Mouse (Mus musculus): ENCODE measurements around the gene Mkrn2.

Gene Mkrn2

DNA sequence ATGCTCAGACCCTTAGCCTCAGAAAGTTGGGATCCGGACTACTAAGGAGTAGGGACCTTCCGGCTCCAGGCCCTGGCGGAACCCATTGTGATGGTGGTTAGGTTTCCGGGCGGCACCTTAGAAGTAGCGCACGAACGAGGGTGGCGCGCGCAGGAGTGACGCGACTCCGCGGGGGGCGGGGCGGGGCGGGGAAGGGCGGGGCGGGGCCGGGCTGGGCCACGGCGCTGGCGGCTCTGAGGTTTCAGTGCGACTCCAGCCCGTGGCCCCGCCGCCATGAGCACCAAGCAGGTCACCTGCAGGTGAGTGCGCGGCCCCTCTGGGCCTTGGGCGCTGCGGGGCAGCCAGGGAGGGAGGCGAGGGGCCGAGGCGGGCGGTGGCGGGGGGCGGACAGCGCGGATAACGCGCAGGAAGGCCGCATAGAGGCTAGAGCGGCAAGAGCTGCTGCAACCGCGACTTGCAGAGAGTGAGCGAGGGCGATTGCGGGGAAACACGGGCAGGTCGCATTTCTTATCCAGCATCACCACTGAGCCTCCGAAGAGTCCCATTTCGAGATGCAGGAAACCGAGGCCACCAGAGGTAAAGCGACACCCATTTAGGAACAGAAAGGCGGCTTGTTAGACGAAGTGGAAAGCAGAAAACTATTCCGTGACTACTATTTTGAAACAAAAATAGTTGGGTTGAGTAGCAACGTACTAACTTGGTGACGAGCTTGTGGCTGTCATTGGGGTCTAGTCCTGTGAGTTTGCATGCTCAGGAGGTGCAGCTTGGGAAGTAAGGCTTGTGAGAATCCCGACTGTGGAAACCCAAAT is at the start of gene Mkrn2:
Mkrn2 (plus strand) TSS at position 188 of the 809 bp plus-strand sequence.
- peak; percentile 64 to 74 for DNase-seq (ENCODE audit: low spot score in 2 of 2)

DNA sequence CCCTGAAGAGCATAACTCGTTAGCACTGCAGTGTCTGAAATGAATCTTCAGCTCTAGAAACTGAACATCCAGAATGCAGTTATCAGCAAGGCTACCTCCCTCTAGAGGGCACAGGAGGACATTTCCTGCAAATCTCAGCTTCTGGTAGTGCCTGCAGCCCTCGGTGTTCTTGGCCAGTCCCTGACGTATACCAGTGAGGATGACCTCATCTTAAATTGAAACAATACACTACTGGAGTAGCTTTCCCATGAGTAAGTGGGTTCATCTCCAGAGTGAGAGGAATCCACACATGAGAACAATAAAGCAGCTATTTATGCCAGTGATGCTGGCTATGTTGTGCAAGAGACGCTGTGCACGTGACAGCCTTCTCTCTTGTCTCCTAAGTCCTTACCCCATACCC is 46.2 kb upstream of the Mkrn2 start:
- no peak for DNase-seq (ENCODE audit: low spot score in 2 of 2)

GRCm38 (mm10) chr6:115558176-115558575 is 43.5 kb upstream of the Mkrn2 start:
- DNase-seq (ENCODE audit: low spot score in 2 of 2) = no peak

DNA sequence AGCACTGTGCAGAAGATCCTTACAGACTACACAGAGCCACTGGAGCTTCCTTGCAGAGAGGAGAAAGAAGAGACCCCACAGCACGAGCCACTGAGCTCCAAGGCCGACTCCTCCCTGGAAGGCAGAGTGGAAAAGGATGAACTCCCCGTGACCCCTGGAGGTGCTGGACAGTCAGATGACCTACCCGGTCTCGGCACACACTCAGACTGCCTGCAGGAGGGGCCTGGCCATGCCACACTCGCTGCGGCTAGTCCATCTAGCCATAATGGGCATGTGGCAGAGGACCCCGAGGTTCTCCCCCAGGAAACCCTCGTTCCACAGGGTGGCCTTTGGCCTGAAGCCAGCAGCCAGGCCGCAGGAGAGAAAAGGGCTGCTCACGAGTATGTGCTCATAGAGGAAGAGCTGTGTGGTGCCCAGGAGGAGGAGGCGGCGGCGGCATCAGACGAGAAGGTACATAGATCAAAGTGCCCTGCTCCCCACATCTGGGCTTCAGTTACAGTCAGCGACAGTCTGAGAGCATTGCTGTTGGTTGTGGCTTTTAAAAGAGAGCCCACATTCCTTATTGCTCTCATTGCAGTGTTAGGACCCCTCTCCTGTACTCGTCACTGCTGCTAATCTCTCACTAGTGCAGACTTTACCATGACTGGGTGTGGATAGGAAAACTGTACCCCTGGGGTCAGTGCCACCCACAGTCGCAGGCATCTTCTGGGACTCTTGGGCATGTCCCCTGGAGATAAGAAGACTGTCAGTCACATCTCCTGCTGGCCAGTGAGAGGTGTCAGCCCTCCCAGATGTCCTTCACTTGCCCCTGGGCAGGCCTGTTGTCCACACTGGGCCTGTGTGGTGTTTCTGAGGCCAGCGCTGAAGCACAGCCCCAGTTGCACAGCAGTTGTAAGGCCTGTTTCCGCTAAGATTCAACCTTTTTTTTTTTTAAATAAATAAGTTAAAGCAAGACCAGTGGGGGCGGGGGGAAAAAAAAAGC is 41.8 kb upstream of the Mkrn2 start:
- no peak for DNase-seq (ENCODE audit: low spot score in 2 of 2)

GRCm38 (mm10) chr6:115565479-115566045 is 36.1 kb upstream of the Mkrn2 start:
- no peak for DNase-seq (ENCODE audit: low spot score in 2 of 2)

- no peak for DNase-seq (ENCODE audit: low spot score in 2 of 2)
These were observed 27.5 kb upstream of the Mkrn2 start for GRCm38 (mm10) chr6:115574171-115574570.

DNA sequence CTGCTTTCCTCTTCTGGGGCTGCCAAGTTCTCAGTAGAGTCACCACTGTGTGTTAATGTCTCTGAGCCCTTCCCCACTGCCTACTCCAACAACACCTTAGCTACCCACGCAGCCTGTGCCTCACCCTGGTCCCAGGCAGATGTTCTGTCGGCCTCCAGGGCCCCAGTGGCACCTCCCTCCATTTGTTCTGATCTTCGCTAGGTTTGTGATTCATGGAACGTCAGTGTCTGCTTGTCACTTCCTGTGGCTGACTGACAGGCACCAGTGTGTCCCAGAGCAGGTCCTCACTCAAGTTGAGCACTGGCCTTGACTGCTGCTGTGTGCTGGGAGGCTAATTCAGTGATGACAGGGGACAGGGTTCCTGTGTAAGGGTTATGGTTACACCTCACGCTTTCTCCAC is 24.3 kb upstream of the Mkrn2 start:
- DNase-seq (ENCODE audit: low spot score in 2 of 2) = no peak

GRCm38 (mm10) chr6:115577941-115578340 is 23.8 kb upstream of the Mkrn2 start:
- DNase-seq (ENCODE audit: low spot score in 2 of 2) = no peak

DNA sequence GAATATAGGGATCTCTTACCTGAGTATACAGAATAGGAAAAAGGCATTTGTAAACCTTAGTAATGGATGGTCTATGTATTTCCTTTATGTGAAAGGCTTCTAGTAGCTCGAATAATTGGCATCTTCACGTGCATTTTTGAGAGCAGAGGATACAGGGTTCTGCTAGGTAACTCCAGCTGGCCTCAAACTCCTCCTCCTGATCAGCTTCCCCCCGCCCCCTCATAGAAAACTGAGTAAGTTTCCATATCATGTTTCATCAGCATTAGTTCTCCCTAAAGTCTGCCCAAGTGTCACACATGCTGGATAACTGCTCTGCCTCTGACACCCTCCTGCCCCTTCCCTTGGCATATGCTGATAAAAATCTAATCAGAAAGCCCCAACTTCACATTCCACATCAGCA is 20.9 kb upstream of the Mkrn2 start:
- DNase-seq (ENCODE audit: low spot score in 2 of 2) = no peak

GRCm38 (mm10) chr6:115582328-115583115 is 19.2 kb upstream of the Mkrn2 start:
- DNase-seq (ENCODE audit: low spot score in 2 of 2) = no peak

- DNase-seq (ENCODE audit: low spot score in 2 of 2) = no peak
These were observed 18.1 kb upstream of the Mkrn2 start for GRCm38 (mm10) chr6:115583430-115584125.

DNA sequence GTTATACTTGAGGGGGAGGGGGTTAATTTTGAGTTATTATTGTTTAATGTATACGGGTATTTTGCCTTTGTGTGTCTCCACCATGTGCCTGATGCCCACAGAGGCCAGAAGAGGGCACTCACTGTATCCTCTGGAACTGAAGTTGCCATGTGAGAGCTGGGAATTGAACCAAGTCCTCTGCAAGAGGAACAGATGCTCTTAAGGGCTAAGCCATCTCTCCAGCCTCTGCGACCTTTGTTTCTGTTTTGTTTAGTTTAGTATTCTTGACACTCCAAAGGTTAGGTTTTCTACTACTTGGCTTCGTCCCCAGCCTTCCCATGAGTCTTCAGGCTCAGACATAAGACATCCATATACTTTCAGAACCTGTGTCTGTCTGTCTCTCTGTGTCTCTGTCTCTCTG is 17.5 kb upstream of the Mkrn2 start:
- DNase-seq (ENCODE audit: low spot score in 2 of 2) = no peak

GRCm38 (mm10) chr6:115586321-115586720 is 15.4 kb upstream of the Mkrn2 start:
- no peak for DNase-seq (ENCODE audit: low spot score in 2 of 2)

DNA sequence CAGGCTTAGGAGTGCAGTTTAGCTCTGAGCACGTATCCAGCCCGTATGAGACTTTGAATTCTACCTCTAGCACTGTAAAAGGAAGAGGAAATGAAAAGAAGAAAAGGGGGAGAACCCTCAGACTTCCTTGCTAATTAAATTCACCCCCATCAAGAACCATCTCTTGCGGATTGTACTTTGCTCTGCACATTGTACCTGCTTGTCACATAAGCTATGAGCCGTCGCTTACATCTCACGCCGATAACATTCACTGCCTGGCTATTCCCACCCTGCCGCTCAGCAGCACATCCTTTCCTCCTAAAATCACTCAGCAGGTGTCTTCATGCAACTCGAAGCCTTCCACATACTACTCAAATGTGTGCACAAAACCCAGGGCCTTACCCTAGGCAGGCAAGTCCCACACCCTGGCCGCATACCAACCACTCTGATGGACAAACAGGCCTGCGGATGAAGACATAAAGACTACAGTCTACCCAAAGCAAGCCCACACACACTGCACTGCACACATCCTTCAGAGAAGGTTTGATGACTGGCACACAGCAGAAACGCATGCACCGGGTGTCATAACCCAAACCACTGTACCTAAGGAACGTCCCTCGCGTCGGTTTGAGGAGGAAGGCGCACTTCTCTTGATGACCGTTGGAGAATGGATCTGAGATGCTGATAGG is 9.9 kb upstream of the Mkrn2 start:
- DNase-seq (ENCODE audit: low spot score in 2 of 2) = no peak

DNA sequence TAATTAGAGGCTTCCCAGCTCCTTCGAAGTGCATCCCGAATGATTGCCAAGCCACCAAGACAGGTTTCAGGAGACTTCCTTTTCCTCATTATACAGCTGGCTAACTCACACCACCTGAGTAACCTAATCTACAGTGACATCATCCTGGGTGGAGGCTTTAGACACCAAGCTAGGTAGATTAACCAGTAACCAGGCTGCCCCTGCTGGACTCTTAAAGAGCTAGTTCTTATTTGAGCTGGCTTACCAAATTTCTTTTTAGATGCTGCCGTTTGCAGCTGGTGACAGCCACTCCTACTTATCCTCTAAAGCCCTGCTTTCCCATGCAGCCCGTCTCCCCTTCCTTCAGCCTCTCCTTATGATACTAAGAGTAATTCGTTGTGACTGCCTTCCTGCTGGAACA is 9.2 kb upstream of the Mkrn2 start, which contains the start of gene Mkrn2os:
Mkrn2os (minus strand) TSS at position 119 of the 400 bp plus-strand sequence.
- DNase-seq (ENCODE audit: low spot score in 2 of 2) = no peak

DNA sequence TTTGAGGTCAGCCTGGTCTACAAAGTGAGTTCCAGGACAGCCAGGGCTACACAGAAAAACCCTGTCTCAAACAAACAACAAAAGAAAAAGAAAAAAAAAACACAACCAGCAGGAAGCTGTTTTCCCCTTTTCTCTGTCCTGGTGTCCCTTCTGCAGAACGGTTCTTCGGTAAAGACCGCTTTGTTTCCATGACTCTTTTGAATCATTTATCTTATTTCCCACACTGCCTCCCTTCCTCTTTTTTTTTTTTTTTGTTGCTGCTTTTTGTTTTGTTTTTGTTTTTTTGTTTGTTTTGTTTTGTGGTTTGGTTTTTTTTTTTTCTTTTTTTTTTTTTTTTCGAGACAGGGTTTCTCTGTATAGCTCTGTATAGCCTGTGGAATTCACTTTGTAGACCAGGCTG is 8.4 kb upstream of the Mkrn2 start:
- DNase-seq (ENCODE audit: low spot score in 2 of 2) = no peak

- no peak for DNase-seq (ENCODE audit: low spot score in 2 of 2)
These were observed 7.2 kb upstream of the Mkrn2 start for GRCm38 (mm10) chr6:115594463-115594862.

GRCm38 (mm10) chr6:115595667-115596066 is 6.0 kb upstream of the Mkrn2 start:
- DNase-seq (ENCODE audit: low spot score in 2 of 2) = no peak

DNA sequence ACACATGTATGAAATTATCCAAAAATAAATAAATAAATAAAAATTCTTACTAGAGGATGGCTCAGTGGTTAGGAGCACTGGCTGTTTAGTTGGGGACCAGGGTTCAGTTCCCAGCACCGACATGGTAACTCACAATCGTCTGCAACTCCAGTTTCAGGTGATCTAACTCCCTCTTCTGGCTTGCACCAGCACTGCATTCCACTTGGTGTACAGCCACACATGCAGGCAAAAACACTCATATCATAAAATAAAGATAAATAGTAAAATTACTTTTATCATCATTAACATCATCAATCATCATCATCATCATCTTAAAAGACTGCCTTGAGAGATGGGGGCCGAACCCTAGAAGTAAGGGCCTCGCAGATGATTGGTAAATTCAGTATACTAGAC is 384 bp upstream of the Mkrn2 start:
- DNase-seq (ENCODE audit: low spot score in 2 of 2) = no peak

DNA sequence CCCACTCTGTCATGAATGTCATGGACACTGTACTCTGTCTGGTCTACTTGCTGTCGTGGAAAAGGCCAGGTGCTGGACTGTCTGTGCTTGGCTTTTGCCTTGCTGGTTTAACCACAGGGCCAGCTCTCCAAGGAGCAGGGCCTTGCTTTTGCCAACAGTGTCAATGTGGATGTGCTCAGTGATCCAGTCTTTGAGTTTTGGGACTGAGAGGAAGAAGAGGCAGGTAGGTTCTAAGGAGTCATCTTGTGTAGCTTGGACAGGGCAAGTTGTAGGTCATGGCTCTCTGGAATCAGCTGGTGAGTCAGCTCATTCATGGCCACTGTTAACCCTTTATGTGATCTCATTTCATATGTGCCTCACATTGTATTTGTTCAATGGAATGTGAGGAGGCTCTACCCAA is 4.8 kb downstream of the Mkrn2 start:
- DNase-seq (ENCODE audit: low spot score in 2 of 2) = no peak

Measured in frontal cortex, postnatal 25 days (tissue).